Mouse (Mus musculus): ENCODE results near the gene Cnot6l. TPM values are rescaled to one million over a fixed set of nuclear protein-coding genes. Genes with fewer than 3 reads are reported as not detected.

Gene Cnot6l
- 25.7 and 28.3 TPM in 2 replicates for polyA plus RNA-seq (2015; fragmentation: Nextera tagmentation; extraction: Ambion mirVana)

GRCm38 (mm10) chr5:96164021-96164411 lies at the start of gene Cnot6l:
Gene Cnot6l (minus strand): TSS chr5:96164171.
- Histone ChIP-seq H3K4me1 (peaks cover 6% of the 10 kb centered on the region; the same call in 1 of the 2 replicates), H3K9ac (peak within 1 kb of the TSS; percentile 44; the same call in 1 of the 2 replicates), H3K4me2 (peak within 1 kb of the TSS; percentile 66), H3K4me3 (replicated peaks) (peak within 1 kb of the TSS; percentile 78), H3K27ac (peak within 1 kb of the TSS; percentile 99), H3K27me3 (replicated peaks) (no peaks in the 10 kb centered on the region), H3K36me3 (no peaks in the 10 kb centered on the region), H3K9me3 (no peaks in the 10 kb centered on the region)
- no peak for ATAC-seq (ENCODE audit: insufficient read depth, low FRiP score, low read depth)
- 23% methylated on average over 5 of the region's 5 CpGs for WGBS

DNA sequence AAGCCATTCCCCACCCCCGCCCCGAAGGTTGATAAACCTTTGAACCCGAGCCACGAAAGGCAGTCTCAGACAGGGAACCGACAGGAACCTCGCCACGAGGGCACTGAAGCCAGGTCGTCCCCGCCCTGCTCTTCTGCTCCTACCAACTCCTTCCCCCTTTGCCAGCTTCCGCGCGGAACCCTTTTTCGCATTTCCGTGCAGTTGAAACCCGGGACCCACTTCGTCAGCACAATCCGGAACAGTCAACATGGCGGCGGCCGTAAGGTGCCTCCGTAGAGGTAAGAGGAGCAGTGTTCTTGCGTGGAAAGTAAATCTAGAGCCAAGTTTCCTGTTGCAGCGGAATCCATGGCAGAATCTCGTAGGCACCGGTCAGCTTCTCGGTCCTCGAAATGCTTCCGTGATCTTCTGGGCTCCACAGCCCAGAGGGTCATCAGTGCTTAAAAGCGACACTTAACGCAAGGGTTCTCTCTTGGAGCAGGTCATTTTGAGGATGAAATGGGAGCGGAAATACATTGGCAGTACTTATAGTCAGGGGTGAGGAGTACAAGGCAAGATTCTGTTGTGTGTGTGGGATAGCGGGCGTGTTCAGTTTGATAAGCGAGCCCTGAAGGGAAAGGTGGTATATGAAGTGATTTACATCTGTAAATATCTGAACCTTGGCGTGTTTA lies 46.1 kb upstream of the Cnot6l start:
- Histone ChIP-seq H3K9ac (peak overlapping the region; percentile 51), H3K4me3 (replicated peaks) (peak overlapping the region; percentile 86), H3K9me3 (no peaks in the 10 kb centered on the region), H3K4me2 (peak overlapping the region; percentile 64), H3K27ac (peak overlapping the region; percentile 90), H3K27me3 (replicated peaks) (no peaks in the 10 kb centered on the region), H3K36me3 (0 out of 2 replicates have a peak, but pooled peaks cover 4% of the 10 kb centered on the region), H3K4me1 (peaks cover 7% of the 10 kb centered on the region)
- peak; percentile 96 for ATAC-seq (ENCODE audit: insufficient read depth, low FRiP score, low read depth)
- under 1% methylated on average over 35 of the region's 35 CpGs for WGBS

- ATAC-seq (ENCODE audit: insufficient read depth, low FRiP score, low read depth) = peak; percentile 65
- Histone ChIP-seq H3K9me3 (no peaks in the 10 kb centered on the region), H3K27ac (peak within 1 kb of the TSS; percentile 90), H3K4me3 (replicated peaks) (peak within 1 kb of the TSS; percentile 86), H3K27me3 (replicated peaks) (no peaks in the 10 kb centered on the region), H3K9ac (peak within 1 kb of the TSS; percentile 51), H3K4me1 (peaks cover 7% of the 10 kb centered on the region), H3K4me2 (peak within 1 kb of the TSS; percentile 64), H3K36me3 (0 out of 2 replicates have a peak, but pooled peaks cover 4% of the 10 kb centered on the region)
- under 1% methylated on average over 17 of the region's 17 CpGs for WGBS
Observed at GRCm38 (mm10) chr5:96209459-96209858, 45.5 kb upstream of the Cnot6l start, which contains the start of gene Mrpl1. Gene Mrpl1 (plus strand): TSS chr5:96209493.

GRCm38 (mm10) chr5:96208543-96208942 lies 44.6 kb upstream of the Cnot6l start:
- no peak for ATAC-seq (ENCODE audit: insufficient read depth, low FRiP score, low read depth)
- no peaks in the 10 kb centered on the region for H3K36me3 ChIP-seq
- no peak overlapping the region for H3K4me2 ChIP-seq
- H3K9me3 ChIP-seq = no peaks in the 10 kb centered on the region
- no peak overlapping the region for H3K27ac ChIP-seq
- no peaks in the 10 kb centered on the region for H3K27me3 ChIP-seq (replicated peaks)
- H3K4me1 ChIP-seq = peaks cover 7% of the 10 kb centered on the region
- no peak overlapping the region for H3K4me3 ChIP-seq (replicated peaks)
- 30% methylated on average over 4 of the region's 4 CpGs for WGBS
- no peak overlapping the region for H3K9ac ChIP-seq

DNA sequence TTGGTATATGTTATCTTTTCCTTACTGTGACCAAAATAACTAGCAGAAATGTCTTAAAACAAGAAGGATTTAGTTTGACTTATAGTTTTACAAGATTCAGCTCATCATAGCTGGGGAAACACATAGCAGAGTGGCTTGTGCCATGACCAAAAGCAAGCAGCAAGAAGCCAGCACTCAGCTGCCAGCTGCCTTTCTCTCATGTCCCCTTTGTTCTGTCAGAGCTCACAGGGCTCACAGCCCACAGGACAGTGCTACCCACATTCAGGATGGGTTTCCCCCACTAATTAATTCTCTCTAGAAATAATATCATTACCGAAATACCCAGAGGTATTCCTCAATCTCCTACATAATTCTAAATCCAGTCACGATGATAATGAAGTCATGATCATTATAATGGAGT lies 43.6 kb upstream of the Cnot6l start:
- Histone ChIP-seq H3K9ac (no peak overlapping the region), H3K36me3 (no peaks in the 10 kb centered on the region), H3K27me3 (replicated peaks) (no peaks in the 10 kb centered on the region), H3K4me2 (no peak overlapping the region), H3K27ac (no peak overlapping the region), H3K9me3 (no peaks in the 10 kb centered on the region), H3K4me1 (peaks cover 7% of the 10 kb centered on the region), H3K4me3 (replicated peaks) (no peak overlapping the region)
- no peak for ATAC-seq (ENCODE audit: insufficient read depth, low FRiP score, low read depth)
- WGBS = 87% methylated on average over 2 of the region's 2 CpGs

- no peaks in the 10 kb centered on the region for H3K27me3 ChIP-seq (replicated peaks)
- peaks cover 7% of the 10 kb centered on the region for H3K4me1 ChIP-seq
- WGBS = 38% methylated on average over 2 of the region's 2 CpGs
- H3K4me3 ChIP-seq (replicated peaks) = no peak overlapping the region
- H3K36me3 ChIP-seq = no peaks in the 10 kb centered on the region
- no peaks in the 10 kb centered on the region for H3K9me3 ChIP-seq
- H3K4me2 ChIP-seq = no peak overlapping the region
- no peak overlapping the region for H3K27ac ChIP-seq
- H3K9ac ChIP-seq = no peak overlapping the region
- no peak for ATAC-seq (ENCODE audit: insufficient read depth, low FRiP score, low read depth)
Observed at GRCm38 (mm10) chr5:96206897-96207296, 42.9 kb upstream of the Cnot6l start.

DNA sequence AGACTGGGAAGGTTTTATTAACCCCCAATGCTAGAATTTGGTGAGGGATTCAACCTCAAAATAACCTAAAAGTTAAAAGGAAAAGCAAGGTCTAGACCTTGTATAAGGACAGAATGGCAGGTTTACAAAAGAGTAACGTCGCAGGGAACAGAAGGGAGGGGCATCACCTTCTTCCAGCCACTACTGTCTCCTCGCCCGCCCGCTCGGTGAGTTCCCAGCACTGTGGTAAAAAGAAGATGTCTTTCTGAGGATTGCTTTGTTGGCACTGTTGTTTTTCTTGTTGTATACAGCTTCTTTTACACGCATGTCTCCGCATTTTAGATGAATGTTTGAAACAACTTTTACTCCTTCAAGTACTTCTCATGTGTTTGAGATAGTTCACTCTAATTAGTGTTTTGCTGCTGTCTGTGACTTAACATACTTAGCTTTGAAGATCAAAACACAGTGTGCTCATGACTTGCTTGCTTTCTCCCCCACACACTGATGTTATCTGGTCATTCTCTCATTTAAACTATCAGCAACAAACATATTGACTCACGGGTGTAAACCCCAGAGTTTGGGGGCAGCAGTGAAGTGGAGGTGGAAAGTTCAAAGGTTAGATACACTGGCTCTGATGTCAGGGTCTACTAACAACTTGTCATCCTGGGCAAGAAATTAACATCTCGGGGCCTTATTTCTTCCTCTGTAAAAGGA lies 37.6 kb upstream of the Cnot6l start:
- no peak overlapping the region for H3K4me2 ChIP-seq
- no peak overlapping the region for H3K9ac ChIP-seq
- no peaks in the 10 kb centered on the region for H3K4me1 ChIP-seq
- WGBS = 63% methylated on average over 10 of the region's 10 CpGs
- no peaks in the 10 kb centered on the region for H3K36me3 ChIP-seq
- H3K27ac ChIP-seq = no peak overlapping the region
- no peaks in the 10 kb centered on the region for H3K9me3 ChIP-seq
- no peak overlapping the region for H3K4me3 ChIP-seq (replicated peaks)
- ATAC-seq (ENCODE audit: insufficient read depth, low FRiP score, low read depth) = no peak
- H3K27me3 ChIP-seq (replicated peaks) = no peaks in the 10 kb centered on the region

DNA sequence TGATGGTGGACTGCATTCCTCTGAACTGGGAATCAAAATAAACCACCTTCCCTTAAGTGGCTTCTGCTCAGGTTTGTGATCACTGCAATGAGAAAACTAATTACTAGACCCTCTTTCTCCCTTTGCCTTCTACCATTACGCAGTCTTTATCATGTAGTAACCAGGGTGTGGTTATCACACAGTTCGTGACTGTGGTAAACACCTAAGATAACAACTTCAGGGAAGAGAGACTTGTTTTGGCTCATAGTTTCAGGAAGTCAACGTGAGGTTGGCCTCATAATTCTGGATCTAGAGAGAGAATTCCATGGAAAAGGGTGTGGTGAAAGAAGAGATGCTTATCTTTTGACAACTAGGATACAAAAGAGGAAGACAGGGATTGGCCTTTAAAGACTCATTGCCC lies 36.3 kb upstream of the Cnot6l start:
- Histone ChIP-seq H3K9me3 (no peaks in the 10 kb centered on the region), H3K4me3 (replicated peaks) (no peak overlapping the region), H3K4me1 (no peaks in the 10 kb centered on the region), H3K36me3 (no peaks in the 10 kb centered on the region), H3K4me2 (no peak overlapping the region), H3K27me3 (replicated peaks) (no peaks in the 10 kb centered on the region), H3K27ac (no peak overlapping the region), H3K9ac (no peak overlapping the region)
- 64% methylated on average over 3 of the region's 3 CpGs for WGBS
- ATAC-seq (ENCODE audit: insufficient read depth, low FRiP score, low read depth) = no peak

DNA sequence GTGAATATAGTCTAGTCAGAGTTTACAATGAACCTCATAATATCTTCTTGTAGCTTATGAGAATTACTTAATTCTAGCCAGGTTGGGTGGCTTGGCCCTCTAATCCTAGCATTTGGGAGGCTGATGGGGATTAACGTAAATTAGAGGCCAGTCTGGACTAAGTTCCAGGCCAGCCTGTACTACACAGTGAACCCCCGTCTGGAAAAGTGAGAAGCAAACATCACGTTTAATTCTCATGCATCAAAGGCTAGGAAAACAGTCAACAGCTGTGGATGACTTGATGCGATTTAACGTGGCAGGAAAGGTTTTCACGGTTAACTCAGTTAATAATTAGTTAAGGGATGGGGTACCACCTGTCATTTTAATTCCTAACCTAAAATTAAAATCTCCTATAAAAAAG lies 34.3 kb upstream of the Cnot6l start:
- H3K4me2 ChIP-seq = no peak overlapping the region
- H3K9me3 ChIP-seq = no peaks in the 10 kb centered on the region
- H3K36me3 ChIP-seq = no peaks in the 10 kb centered on the region
- ATAC-seq (ENCODE audit: insufficient read depth, low FRiP score, low read depth) = no peak
- H3K4me3 ChIP-seq (replicated peaks) = no peak overlapping the region
- no peak overlapping the region for H3K9ac ChIP-seq
- H3K27me3 ChIP-seq (replicated peaks) = no peaks in the 10 kb centered on the region
- H3K4me1 ChIP-seq = no peaks in the 10 kb centered on the region
- WGBS = 73% methylated on average over 6 of the region's 6 CpGs
- H3K27ac ChIP-seq = no peak overlapping the region

GRCm38 (mm10) chr5:96196547-96197052 lies 32.6 kb upstream of the Cnot6l start:
- no peaks in the 10 kb centered on the region for H3K9me3 ChIP-seq
- 60% methylated on average over 2 of the region's 2 CpGs for WGBS
- no peak overlapping the region for H3K4me2 ChIP-seq
- no peak overlapping the region for H3K9ac ChIP-seq
- no peak for ATAC-seq (ENCODE audit: insufficient read depth, low FRiP score, low read depth)
- H3K4me3 ChIP-seq (replicated peaks) = no peak overlapping the region
- no peak overlapping the region for H3K27ac ChIP-seq
- no peaks in the 10 kb centered on the region for H3K4me1 ChIP-seq
- no peaks in the 10 kb centered on the region for H3K36me3 ChIP-seq
- no peaks in the 10 kb centered on the region for H3K27me3 ChIP-seq (replicated peaks)

DNA sequence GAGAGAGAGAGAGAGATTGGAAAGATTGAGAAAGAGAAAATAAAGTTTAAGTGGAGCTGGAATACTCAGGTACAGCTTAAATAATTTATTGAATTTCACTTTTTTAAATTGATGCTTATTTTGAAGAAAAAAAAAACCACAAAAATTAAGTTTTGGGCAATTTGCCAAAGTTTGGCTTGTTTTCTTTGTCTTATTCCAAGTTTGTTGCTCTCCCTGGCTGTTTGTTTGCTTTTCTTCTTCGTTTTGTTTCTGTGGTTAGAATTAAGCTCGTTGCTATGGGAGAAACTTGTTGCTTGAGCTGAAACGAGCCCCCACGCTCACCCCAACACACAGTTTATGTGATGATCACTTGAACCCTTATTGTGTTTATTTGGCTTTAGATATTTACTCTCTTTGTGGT lies 27.3 kb upstream of the Cnot6l start:
- Histone ChIP-seq H3K4me1 (no peaks in the 10 kb centered on the region), H3K9me3 (no peaks in the 10 kb centered on the region), H3K4me3 (replicated peaks) (no peak overlapping the region), H3K36me3 (no peaks in the 10 kb centered on the region), H3K4me2 (no peak overlapping the region), H3K27me3 (replicated peaks) (no peaks in the 10 kb centered on the region), H3K27ac (no peak overlapping the region), H3K9ac (no peak overlapping the region)
- ATAC-seq (ENCODE audit: insufficient read depth, low FRiP score, low read depth) = no peak
- 47% methylated on average over 4 of the region's 4 CpGs for WGBS

DNA sequence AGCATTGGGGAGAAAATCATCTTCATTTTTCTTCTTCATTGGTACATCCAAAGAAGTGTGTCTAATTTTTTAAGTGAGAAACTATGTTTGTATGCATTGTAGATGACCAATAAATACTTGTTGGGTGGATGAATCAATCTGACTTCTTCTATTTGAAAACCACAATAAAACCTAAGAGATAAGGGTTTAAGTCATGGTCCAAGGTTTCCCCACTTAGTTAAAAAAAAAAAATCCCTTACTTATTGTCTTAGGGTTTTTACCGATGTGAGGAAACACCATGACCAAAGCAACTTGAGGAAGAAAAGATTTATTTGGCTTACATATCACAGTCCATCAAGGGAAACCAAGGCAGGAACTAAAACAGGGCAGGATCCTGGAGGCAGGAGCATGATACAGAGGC lies 25.8 kb upstream of the Cnot6l start:
- no peak overlapping the region for H3K9ac ChIP-seq
- no peak overlapping the region for H3K27ac ChIP-seq
- no peak overlapping the region for H3K4me2 ChIP-seq
- H3K4me3 ChIP-seq (replicated peaks) = no peak overlapping the region
- H3K27me3 ChIP-seq (replicated peaks) = no peaks in the 10 kb centered on the region
- no peaks in the 10 kb centered on the region for H3K9me3 ChIP-seq
- ATAC-seq (ENCODE audit: insufficient read depth, low FRiP score, low read depth) = no peak
- H3K36me3 ChIP-seq = no peaks in the 10 kb centered on the region
- 96% methylated on average over 1 of the region's 1 CpGs for WGBS
- H3K4me1 ChIP-seq = no peaks in the 10 kb centered on the region
